Mouse (Mus musculus) erythroblast, embryonic 14.5 days (primary cell): ENCODE results near the gene Bcas3.

Source experiments
- GATA1 ChIP-seq: IDR thresholded peaks from 2 replicates; pipeline ENCODE4 v1.6.1; 2012; ENCODE audit warnings: low read length, inconsistent platforms, mixed read lengths
- TAL1 ChIP-seq: IDR thresholded peaks from 3 replicates; pipeline ENCODE4 v1.6.1; 2012; ENCODE audit warnings: low read length, inconsistent platforms, mixed read lengths

DNA sequence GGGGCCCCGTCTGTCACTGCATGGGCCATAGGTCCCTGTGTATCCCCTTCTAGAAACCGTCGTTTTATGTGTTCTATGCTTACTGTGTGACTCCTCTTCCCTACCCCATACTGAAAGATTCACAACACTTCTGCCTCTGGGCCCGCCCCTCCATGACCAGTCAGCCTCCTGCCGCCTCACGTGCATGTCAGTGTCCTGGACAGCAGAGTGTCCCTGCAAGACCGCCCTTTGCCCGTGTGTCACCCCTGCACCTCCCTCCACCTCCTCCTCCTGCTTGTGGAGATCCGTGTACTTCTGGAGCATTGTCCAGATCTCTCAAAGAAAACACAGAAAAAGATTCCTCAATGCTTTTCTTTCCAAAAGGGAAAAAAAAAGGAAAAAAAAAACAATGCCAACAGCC, 468.7 kb downstream of the Bcas3 start:
- TF ChIP-seq GATA1 (no peak), TAL1 (no peak)
